Mouse (Mus musculus) lung, embryonic 16.5 days (tissue): ENCODE data around the gene Scn4a. TPM values are rescaled to one million over a fixed set of nuclear protein-coding genes. Genes with fewer than 3 reads are reported as not detected.

Experiments used
- ATAC-seq: fragments of 200-750 bp; cut with Nextera tagmentation; 2 replicates; pipeline ENCODE4 v1.8.0; 2017; ENCODE audit warnings: low read depth, mild to moderate bottlenecking, moderate library complexity
- H3K27ac ChIP-seq: fragments of 300-500 bp; sonication (generic); 2 replicates; pipeline ENCODE4 v1.5.1; 2014; ENCODE audit warnings: mild to moderate bottlenecking, control low read depth, low read length
- H3K27me3 ChIP-seq: fragments of 300-500 bp; sonication (generic); 2 replicates; pipeline ENCODE4 v1.6.1; 2014; ENCODE audit warnings: low read depth, low read length, mixed read lengths; ENCODE audit not compliant: control insufficient read depth, insufficient read depth
- H3K36me3 ChIP-seq: fragments of 300-500 bp; sonication (generic); 2 replicates; pipeline ENCODE4 v1.6.1; 2014; ENCODE audit warnings: low read length; ENCODE audit not compliant: control insufficient read depth, insufficient read depth
- H3K4me1 ChIP-seq: fragments of 300-500 bp; sonication (generic); replicated peaks from 2 replicates; pipeline ENCODE4 v1.6.1; 2014; ENCODE audit warnings: low read length, mixed read lengths; ENCODE audit not compliant: control insufficient read depth, insufficient read depth
- H3K4me2 ChIP-seq: fragments of 300-500 bp; sonication (generic); 2 replicates; pipeline ENCODE4 v1.6.1; 2014; ENCODE audit warnings: low read depth, low read length, control low read depth
- H3K4me3 ChIP-seq: fragments of 300-500 bp; sonication (generic); 2 replicates; pipeline ENCODE4 v1.5.1; 2014; ENCODE audit warnings: mild to moderate bottlenecking, low read length, control low read depth
- H3K9ac ChIP-seq: fragments of 300-500 bp; sonication (generic); 2 replicates; pipeline ENCODE4 v1.6.1; 2014; ENCODE audit warnings: low read length, control low read depth
- H3K9me3 ChIP-seq: fragments of 300-500 bp; sonication (generic); 2 replicates; pipeline ENCODE4 v1.6.1; 2016; ENCODE audit warnings: low read length; ENCODE audit not compliant: control insufficient read depth
- WGBS: fragments of 180-500 bp; shearing (Covaris S2); extraction: QIAGEN DNeasy Blood & Tissue Kit; methylation state at CpG from one replicate; pipeline ENCODE4 v1.1.7; 2014; 5-methylcytosine and 5-hydroxymethylcytosine counted together
- polyA plus RNA-seq: library from polyadenylated mRNA; unstranded; fragments of >200 nt; fragmentation: Nextera tagmentation; extraction: Ambion mirVana; gene quantifications from 2 replicates; pipeline ENCODE4 v1.2.1, GENCODE M21; 2015

Gene Scn4a
- polyA plus RNA-seq, 1 experiment from 2014 or later, result 0.03 TPM

DNA sequence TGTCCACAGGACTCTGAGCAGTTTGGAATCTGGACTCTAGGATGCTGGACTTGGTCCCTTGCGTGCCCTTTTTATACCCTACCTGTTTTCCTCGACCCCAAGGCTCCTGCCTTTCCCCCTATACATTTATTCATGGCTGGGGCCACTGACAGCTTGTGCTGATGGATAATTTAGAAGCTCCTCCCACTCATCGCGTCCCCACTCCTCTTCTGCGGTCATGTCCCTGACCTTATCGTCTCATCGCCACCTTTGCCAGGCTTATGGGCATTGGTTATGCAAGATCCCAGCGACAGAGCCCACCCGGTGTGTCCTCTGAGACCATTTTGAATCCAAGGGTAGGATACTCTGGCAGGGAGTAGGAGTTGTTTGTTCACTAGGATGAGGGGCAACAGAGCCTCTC lies 51.3 kb downstream of the Scn4a start, which contains the start of gene Gh:
Gene Gh (minus strand): TSS at position 101 of the 400 bp plus-strand sequence.
- ATAC-seq, result no peak
- WGBS, result 74% methylated on average over 9 of the region's 9 CpGs
- Histone ChIP-seq H3K36me3 (no peaks in the 10 kb centered on the region), H3K27me3 (no peaks in the 10 kb centered on the region), H3K27ac (no peak within 1 kb of the TSS), H3K4me2 (no peak within 1 kb of the TSS), H3K4me1 (no peaks in the 10 kb centered on the region), H3K9ac (no peak within 1 kb of the TSS), H3K9me3 (no peaks in the 10 kb centered on the region), H3K4me3 (no peak within 1 kb of the TSS)

DNA sequence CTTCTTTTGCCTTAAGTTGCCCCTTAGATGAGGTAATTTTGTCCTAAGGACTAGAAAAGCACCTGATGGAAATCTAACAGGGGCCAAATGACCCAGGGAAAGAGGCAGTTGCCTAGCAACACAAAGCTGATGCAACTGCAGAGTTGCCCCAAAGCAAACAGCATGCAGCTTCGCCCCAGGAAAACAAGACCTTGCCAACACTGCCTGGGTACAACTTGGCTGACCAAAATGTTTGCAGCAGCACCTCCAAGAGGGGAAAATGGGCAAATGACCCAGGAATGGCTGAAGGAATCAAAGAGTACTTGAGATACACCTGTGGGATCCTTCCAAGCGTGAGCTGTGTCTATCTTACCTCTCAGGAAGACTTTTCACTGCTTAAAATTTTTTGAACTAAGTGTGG lies 61.2 kb downstream of the Scn4a start:
- WGBS, result 81% methylated on average over 2 of the region's 2 CpGs

DNA sequence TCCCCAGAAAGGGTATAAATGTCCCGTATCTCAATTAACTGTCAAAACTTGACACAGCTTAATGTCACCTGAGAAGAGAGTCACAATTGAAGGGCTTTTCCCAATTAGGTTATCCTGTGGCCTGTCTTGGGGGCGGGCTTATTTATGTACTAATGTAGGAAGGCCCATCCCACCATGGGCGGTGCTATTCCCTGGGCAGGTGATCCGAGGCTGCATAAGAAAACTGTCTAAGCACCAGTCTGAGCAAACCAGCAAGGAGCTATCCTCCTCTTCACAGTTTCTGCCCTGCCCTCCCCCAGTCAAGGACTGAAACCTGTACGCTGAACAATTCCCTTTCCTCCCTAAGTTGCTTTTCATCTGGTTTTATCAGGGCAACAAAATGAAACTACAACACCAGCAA lies 62.7 kb downstream of the Scn4a start:
- Histone ChIP-seq H3K4me3 (no peak overlapping the region), H3K9me3 (no peaks in the 10 kb centered on the region), H3K36me3 (no peaks in the 10 kb centered on the region), H3K4me1 (0 out of 2 replicates have a peak, but pooled peaks cover 4% of the 10 kb centered on the region), H3K27ac (no peak overlapping the region), H3K27me3 (no peaks in the 10 kb centered on the region), H3K4me2 (no peak overlapping the region), H3K9ac (no peak overlapping the region)
- WGBS, result 88% methylated on average over 5 of the region's 5 CpGs
- no peak for ATAC-seq

More for the DNA sequence above, 61.2 kb downstream of the Scn4a start:
- H3K27me3 ChIP-seq, result no peaks in the 10 kb centered on the region
- H3K36me3 ChIP-seq, result no peaks in the 10 kb centered on the region
- H3K4me2 ChIP-seq, result no peak overlapping the region
- no peak overlapping the region for H3K9ac ChIP-seq
- H3K9me3 ChIP-seq, result no peaks in the 10 kb centered on the region
- no peak overlapping the region for H3K27ac ChIP-seq
- 0 out of 2 replicates have a peak, but pooled peaks cover 4% of the 10 kb centered on the region for H3K4me1 ChIP-seq
- no peak overlapping the region for H3K4me3 ChIP-seq
- no peak for ATAC-seq

DNA sequence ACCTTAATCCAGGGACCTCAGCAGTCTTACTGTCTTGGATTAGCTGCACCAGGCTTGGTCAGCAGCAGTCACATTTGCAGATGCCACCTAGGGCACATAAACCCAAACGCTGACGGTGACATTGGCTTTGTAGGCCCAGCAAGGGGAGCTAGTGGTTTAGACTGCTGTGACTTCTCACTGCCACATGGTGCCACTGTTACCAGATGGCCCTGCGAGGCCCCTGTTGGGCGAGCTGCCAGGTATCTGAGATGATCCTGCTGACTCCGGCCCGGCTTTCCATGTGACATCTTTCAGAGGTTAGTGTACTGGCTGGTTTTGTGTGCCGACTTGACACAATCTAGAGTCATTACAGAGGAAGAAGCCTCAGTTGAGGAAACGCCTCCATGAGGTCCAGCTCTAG lies 63.7 kb downstream of the Scn4a start:
- ATAC-seq, result no peak; the same call in 1 of the 2 replicates
- H3K27me3 ChIP-seq, result no peaks in the 10 kb centered on the region
- H3K36me3 ChIP-seq, result no peaks in the 10 kb centered on the region
- H3K4me1 ChIP-seq, result 0 out of 2 replicates have a peak, but pooled peaks cover 4% of the 10 kb centered on the region
- no peaks in the 10 kb centered on the region for H3K9me3 ChIP-seq
- no peak overlapping the region for H3K4me3 ChIP-seq
- WGBS, result 44% methylated on average over 8 of the region's 8 CpGs
- H3K9ac ChIP-seq, result no peak overlapping the region
- no peak overlapping the region for H3K27ac ChIP-seq
- H3K4me2 ChIP-seq, result no peak overlapping the region

DNA sequence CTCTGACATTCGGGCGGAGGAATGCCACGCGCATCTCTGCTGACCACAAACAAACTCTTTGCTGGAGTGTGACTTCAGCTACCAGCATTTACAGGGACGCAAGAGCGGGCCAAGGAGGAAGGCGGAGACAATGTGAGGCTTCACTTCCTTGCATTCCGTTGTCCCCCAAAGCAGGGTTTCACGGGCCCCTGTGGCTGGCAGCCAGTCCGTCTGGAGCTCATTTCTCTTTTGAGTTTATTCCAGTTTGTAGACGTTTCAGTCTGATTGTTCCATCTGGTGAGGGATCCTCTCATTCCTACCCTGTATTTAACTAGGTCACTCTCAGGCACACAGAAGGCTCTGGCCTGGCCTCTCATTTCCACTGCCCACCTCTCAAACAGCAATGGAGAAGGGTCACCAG lies 66.1 kb downstream of the Scn4a start:
- H3K4me3 ChIP-seq, result no peak overlapping the region
- no peak overlapping the region; the same call in 1 of the 2 replicates for H3K9ac ChIP-seq
- no peak overlapping the region for H3K27ac ChIP-seq
- no peak overlapping the region for H3K4me2 ChIP-seq
- ATAC-seq, result no peak
- no peaks in the 10 kb centered on the region for H3K27me3 ChIP-seq
- H3K36me3 ChIP-seq, result no peaks in the 10 kb centered on the region
- 0 out of 2 replicates have a peak, but pooled peaks cover 4% of the 10 kb centered on the region for H3K4me1 ChIP-seq
- 47% methylated on average over 11 of the region's 11 CpGs for WGBS
- no peaks in the 10 kb centered on the region for H3K9me3 ChIP-seq

DNA sequence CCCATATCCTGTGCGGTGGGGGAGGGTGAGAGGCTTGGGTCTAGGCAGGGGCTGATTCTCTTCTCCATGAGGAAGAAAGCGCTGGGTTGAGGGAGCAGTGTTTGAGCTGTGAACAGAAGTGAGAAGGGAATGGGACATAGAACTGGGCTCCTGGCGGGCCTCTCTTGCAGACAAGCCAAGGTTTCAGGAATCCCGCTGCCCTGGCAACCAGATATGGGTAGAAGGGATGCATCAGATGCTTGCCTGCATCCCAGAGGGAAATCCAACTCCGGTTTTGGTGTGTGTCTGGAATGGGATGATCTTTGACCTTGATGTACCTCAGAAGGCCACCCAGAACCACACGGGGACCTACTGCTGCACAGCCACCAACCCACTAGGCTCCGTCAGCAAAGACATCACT lies 66.9 kb downstream of the Scn4a start:
- no peak for ATAC-seq
- no peak overlapping the region for H3K9ac ChIP-seq
- WGBS, result 84% methylated on average over 7 of the region's 7 CpGs

DNA sequence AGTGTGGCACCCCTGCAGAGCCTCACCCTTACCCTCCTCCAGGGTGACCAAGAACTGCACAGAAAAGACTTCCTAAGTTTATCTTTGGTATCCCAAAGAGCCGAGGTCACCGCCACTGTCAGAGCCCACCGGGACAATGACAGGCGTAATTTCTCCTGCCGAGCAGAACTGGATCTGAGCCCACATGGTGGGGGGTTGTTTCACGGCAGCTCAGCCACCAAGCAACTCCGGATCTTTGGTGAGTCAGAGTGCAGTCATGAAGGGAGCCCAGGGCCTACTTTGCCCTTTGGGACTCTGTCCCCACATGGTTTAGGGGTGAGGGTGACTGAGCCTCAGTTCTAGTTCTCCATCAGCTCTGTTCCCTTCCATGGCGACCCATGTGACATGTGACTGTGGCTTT lies 69.0 kb downstream of the Scn4a start:
- WGBS, result 47% methylated on average over 8 of the region's 8 CpGs
- no peak overlapping the region for H3K4me2 ChIP-seq
- 0 out of 2 replicates have a peak, but pooled peaks cover 4% of the 10 kb centered on the region for H3K4me1 ChIP-seq
- no peaks in the 10 kb centered on the region for H3K36me3 ChIP-seq
- H3K9me3 ChIP-seq, result no peaks in the 10 kb centered on the region
- no peak overlapping the region for H3K27ac ChIP-seq
- no peak overlapping the region for H3K4me3 ChIP-seq
- no peak overlapping the region for H3K9ac ChIP-seq
- ATAC-seq, result no peak
- no peaks in the 10 kb centered on the region for H3K27me3 ChIP-seq

More for the DNA sequence above, 66.9 kb downstream of the Scn4a start:
- H3K4me3 ChIP-seq, result no peak overlapping the region
- no peak overlapping the region for H3K4me2 ChIP-seq
- 0 out of 2 replicates have a peak, but pooled peaks cover 4% of the 10 kb centered on the region for H3K4me1 ChIP-seq
- H3K9me3 ChIP-seq, result no peaks in the 10 kb centered on the region
- H3K27me3 ChIP-seq, result no peaks in the 10 kb centered on the region
- H3K27ac ChIP-seq, result no peak overlapping the region
- no peaks in the 10 kb centered on the region for H3K36me3 ChIP-seq

DNA sequence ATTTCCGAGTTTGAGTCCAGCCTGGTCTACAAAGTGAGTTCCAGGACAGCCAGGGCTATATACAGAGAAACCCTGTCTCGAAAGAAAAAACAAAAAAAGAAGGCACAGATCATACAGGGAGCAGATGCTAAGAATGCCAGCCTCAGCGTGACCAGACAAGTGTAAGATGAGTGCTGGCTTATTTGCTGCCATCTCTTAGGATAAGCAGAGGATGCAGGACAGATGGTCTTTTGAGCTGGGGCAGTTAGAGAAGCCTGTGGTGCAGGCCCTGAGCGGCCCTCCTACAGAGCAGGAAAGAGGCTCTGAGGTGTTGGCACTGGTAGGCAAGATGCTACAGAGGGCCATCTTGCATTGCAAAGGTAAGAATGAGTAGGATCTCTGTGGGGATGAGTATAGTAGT lies 69.7 kb downstream of the Scn4a start:
- no peak overlapping the region for H3K9ac ChIP-seq
- WGBS, result 72% methylated on average over 4 of the region's 4 CpGs
- no peak for ATAC-seq
- H3K27ac ChIP-seq, result no peak overlapping the region
- no peak overlapping the region for H3K4me3 ChIP-seq
- no peaks in the 10 kb centered on the region for H3K9me3 ChIP-seq
- no peak overlapping the region for H3K4me2 ChIP-seq
- H3K4me1 ChIP-seq, result 0 out of 2 replicates have a peak, but pooled peaks cover 4% of the 10 kb centered on the region
- no peaks in the 10 kb centered on the region for H3K36me3 ChIP-seq
- no peaks in the 10 kb centered on the region for H3K27me3 ChIP-seq

DNA sequence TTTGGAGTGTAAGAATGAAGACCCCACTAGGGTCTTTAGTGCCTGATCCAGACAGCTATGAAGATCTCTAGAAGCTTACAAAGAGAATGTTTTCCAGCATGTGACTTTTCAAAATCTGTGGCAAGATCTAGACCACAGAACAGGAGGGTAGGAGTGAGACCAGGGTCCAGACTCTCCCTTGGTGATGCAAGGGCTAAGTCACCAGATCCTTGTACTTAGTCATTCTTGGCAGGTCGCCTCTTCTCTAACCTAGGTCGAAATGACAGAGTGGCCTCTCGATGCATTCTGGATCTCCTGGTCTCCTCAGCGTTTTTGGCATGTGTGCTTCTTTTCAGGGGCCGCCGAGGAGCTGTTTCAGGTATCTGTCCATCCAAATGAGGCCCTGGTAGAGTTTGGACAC lies 70.6 kb downstream of the Scn4a start:
- Histone ChIP-seq H3K36me3 (no peaks in the 10 kb centered on the region), H3K4me3 (no peak overlapping the region), H3K4me2 (no peak overlapping the region), H3K27ac (no peak overlapping the region), H3K9ac (no peak overlapping the region), H3K27me3 (no peaks in the 10 kb centered on the region), H3K4me1 (0 out of 2 replicates have a peak, but pooled peaks cover 4% of the 10 kb centered on the region), H3K9me3 (no peaks in the 10 kb centered on the region)
- 73% methylated on average over 6 of the region's 6 CpGs for WGBS
- no peak for ATAC-seq

DNA sequence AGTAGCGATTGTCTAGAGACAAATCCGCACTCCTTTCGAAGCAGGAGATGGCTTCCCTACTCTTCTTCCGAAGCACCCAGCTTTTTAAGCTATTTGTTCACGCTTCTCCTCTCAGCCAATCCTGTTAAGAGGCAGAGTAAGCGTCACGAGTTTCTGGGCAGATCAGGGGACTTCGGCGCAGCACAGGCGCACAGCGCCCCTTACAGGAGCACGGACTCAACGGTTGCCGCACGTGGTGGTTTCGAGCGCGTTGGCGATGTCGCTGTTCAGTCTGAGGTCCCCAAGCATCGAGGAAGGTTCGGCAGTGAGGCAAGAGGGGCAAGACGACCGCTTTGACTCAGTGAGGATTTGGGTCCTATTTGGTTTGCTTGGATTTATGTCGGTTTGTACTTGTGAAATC lies 76.6 kb downstream of the Scn4a start, which contains the start of gene Tcam1:
Gene Tcam1 (plus strand): TSS at position 219 of the 400 bp plus-strand sequence.
- Histone ChIP-seq H3K27me3 (no peaks in the 10 kb centered on the region), H3K36me3 (no peaks in the 10 kb centered on the region), H3K9me3 (no peaks in the 10 kb centered on the region), H3K27ac (peak within 1 kb of the TSS; percentile 92), H3K9ac (0 out of 2 replicates have a peak within 1 kb of the TSS, but pooled peaks have one; percentile 8), H3K4me3 (peak within 1 kb of the TSS; percentile 21), H3K4me2 (peak within 1 kb of the TSS; percentile 48), H3K4me1 (peaks cover 21% of the 10 kb centered on the region)
- ATAC-seq, result no peak; the same call in 1 of the 2 replicates
- 6% methylated on average over 25 of the region's 25 CpGs for WGBS
